Mouse (Mus musculus) kidney, embryonic 14.5 days (tissue): ENCODE data around the gene Plcd3. TPM values are rescaled to one million over a fixed set of nuclear protein-coding genes. Genes with fewer than 3 reads are reported as not detected.

Experiments
- ATAC-seq: fragments of 200-750 bp; cut with Nextera tagmentation; 2 replicates; pipeline ENCODE4 v1.8.0; 2017; ENCODE audit warnings: moderate number of reproducible peaks, mild to moderate bottlenecking, moderate TSS enrichment, moderate library complexity; ENCODE audit not compliant: low FRiP score, low TSS enrichment
- H3K27ac ChIP-seq: fragments of 300-500 bp; sonication (generic); 2 replicates; pipeline ENCODE4 v1.5.1; 2014; ENCODE audit warnings: low read depth, mild to moderate bottlenecking, low read length, moderate library complexity, mixed read lengths
- H3K27me3 ChIP-seq: fragments of 300-500 bp; sonication (generic); 2 replicates; pipeline ENCODE4 v1.6.1; 2014; ENCODE audit warnings: mild to moderate bottlenecking, low read length; ENCODE audit not compliant: control insufficient read depth, insufficient read depth
- H3K36me3 ChIP-seq: fragments of 300-500 bp; sonication (generic); 2 replicates; pipeline ENCODE4 v1.6.1; 2014; ENCODE audit warnings: low read length, mixed read lengths; ENCODE audit not compliant: control insufficient read depth, insufficient read depth
- H3K4me1 ChIP-seq: fragments of 300-500 bp; sonication (generic); 2 replicates; pipeline ENCODE4 v1.6.1; 2014; ENCODE audit warnings: low read length, mixed read lengths; ENCODE audit not compliant: control insufficient read depth, insufficient read depth
- H3K4me2 ChIP-seq: fragments of 300-500 bp; sonication (generic); replicated peaks from 2 replicates; pipeline ENCODE4 v1.6.1; 2014; ENCODE audit warnings: low read depth, mild to moderate bottlenecking, low read length
- H3K4me3 ChIP-seq: fragments of 300-500 bp; sonication (generic); 2 replicates; pipeline ENCODE4 v1.5.1; 2014; ENCODE audit warnings: mild to moderate bottlenecking, low read length
- H3K9ac ChIP-seq: fragments of 300-500 bp; sonication (generic); 2 replicates; pipeline ENCODE4 v1.6.1; 2014; ENCODE audit warnings: low read depth, mild to moderate bottlenecking, low read length, moderate library complexity
- H3K9me3 ChIP-seq: fragments of 300-500 bp; sonication (generic); 2 replicates; pipeline ENCODE4 v1.6.1; 2016; ENCODE audit warnings: low read length; ENCODE audit not compliant: control insufficient read depth
- WGBS: fragments of 180-500 bp; shearing (Covaris S2); extraction: QIAGEN DNeasy Blood & Tissue Kit; methylation state at CpG from one replicate; pipeline ENCODE4 v1.1.7; 2014; 5-methylcytosine and 5-hydroxymethylcytosine counted together
- polyA plus RNA-seq: library from polyadenylated mRNA; unstranded; fragments of >200 nt; fragmentation: Nextera tagmentation; extraction: Ambion mirVana; gene quantifications from 2 replicates; pipeline ENCODE4 v1.2.1, GENCODE M21; 2014

The Plcd3 gene
- polyA plus RNA-seq, 1 experiment from 2014 or later, result 3.2 TPM

DNA sequence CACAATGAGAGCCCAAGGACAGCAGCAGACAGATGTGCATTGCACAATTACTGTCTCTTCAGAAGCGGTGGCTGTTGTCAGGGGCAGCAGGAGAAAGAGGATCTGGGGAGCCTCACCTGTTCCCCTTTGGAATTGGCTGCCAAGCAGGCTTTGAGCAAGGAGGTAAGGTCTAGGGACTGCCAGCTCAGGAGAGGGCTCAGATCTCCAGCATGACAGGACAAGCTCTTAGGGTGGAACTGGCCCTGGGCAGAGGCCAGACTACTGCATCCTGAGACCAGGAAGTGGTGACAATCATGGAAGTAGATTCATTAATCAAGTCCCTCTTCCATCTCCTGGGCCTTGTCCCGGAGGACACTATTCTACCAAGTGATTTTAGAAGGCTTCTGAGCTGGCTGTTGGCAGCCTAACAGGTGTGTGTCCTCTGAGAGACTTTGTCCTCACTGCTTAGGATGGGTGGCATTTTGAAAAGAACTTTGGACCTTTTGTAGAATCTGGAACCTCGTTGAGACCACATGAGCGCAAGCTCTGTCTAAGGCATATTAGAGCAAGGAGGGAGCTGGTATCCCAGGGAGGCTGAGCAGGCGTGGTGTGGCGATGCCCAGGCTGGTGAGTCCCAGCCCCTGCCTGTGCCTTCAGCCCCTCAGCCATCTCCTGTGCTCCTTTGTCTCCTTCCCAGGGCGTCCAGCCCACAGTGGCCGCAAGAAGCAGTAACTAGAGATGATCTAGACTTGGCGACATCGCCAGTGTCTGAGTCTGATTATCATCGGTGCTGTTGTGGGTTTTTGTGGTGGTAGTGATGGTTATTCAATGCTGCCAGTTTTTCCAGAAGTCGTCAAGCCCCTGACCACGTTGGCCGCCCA lies 35.0 kb downstream of the Plcd3 start:
- H3K27ac ChIP-seq, result no peak overlapping the region
- no peaks in the 10 kb centered on the region for H3K27me3 ChIP-seq
- no peak overlapping the region for H3K9ac ChIP-seq
- H3K4me3 ChIP-seq, result no peak overlapping the region
- no peaks in the 10 kb centered on the region for H3K4me1 ChIP-seq
- H3K4me2 ChIP-seq, result no peak overlapping the region
- no peaks in the 10 kb centered on the region for H3K9me3 ChIP-seq
- no peak for ATAC-seq
- 95% methylated on average over 14 of the region's 14 CpGs for WGBS
- peaks cover 86% of the 10 kb centered on the region for H3K36me3 ChIP-seq

DNA sequence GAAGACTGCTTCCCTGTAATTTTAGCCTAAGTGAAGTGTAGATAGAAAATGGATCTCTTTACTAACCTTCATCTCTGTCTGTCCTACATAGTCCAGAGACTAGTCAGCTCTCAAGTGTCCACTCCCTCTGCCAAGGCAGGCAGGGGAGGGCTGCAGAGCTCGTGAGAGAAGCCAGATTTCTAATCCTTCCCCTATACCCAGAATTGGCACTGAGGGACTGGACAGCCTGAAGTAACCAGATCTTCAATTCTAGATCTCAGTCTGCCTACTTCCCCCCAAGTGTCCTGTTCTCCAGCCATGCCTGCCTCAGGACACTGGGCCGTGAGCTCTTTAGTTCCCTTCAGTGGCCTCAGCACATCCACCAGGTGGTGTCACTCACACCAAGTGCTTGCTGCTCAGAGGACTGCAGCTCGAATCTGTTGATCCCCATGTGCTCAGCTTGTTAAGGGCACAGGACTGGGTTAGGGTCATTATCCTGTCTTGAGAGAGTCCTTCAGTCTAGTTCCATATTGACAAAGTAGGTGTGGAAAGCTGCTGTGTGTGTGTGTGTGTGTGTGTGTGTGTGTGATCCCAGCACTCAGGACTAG lies 42.9 kb downstream of the Plcd3 start:
- 65% methylated on average over 3 of the region's 3 CpGs for WGBS
- Histone ChIP-seq H3K9ac (no peak overlapping the region), H3K9me3 (no peaks in the 10 kb centered on the region), H3K36me3 (peaks cover 80% of the 10 kb centered on the region), H3K27ac (no peak overlapping the region), H3K27me3 (no peaks in the 10 kb centered on the region), H3K4me1 (no peaks in the 10 kb centered on the region), H3K4me2 (no peak overlapping the region), H3K4me3 (no peak overlapping the region)
- ATAC-seq, result no peak

DNA sequence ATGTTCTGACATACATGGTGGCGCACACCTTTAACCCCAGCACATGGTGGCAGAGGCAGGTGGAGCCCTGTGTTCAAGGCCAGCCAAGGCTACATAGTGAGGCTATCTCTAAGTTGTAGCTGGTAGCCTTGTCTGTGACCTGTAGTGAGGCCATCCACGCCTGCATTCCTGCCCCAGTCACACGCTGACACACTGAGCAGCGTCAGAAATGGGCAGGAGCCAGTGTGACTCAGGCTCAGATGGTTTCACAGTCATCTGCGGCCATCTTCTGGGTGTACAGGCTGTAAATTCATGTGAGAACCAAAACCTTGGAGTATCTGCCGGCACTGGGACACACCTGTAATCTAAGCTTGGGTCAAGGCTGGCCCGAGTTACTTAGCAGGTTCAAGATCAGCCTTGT lies 44.8 kb downstream of the Plcd3 start:
- Histone ChIP-seq H3K4me2 (no peak overlapping the region), H3K36me3 (peaks cover 85% of the 10 kb centered on the region), H3K27me3 (no peaks in the 10 kb centered on the region), H3K4me3 (no peak overlapping the region), H3K9ac (no peak overlapping the region), H3K27ac (no peak overlapping the region), H3K9me3 (no peaks in the 10 kb centered on the region), H3K4me1 (no peaks in the 10 kb centered on the region)
- 91% methylated on average over 7 of the region's 7 CpGs for WGBS
- ATAC-seq, result no peak

DNA sequence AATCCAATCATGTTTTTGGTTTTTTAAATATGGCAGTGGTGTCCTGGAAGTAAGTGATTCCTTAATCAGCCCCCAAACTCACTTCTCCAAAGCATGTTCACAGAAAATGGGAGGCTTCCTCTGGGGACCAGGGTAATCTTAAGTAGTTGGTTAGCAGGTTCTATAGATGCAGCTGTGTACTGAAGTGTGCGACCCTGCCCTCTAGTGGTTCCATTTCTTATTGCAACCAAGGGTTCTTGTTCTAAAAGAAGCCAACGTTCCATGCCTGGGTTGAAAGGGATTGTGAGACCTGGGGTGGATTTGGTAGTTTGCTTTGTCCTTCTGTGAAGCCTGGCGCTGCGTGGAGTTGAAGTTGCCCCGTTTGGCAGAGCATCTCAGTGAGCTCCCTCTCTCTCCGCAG lies 46.7 kb downstream of the Plcd3 start:
- no peak for ATAC-seq
- no peak overlapping the region for H3K9ac ChIP-seq
- no peak overlapping the region for H3K27ac ChIP-seq
- WGBS, result 54% methylated on average over 6 of the region's 6 CpGs
- no peak overlapping the region for H3K4me2 ChIP-seq
- H3K27me3 ChIP-seq, result no peaks in the 10 kb centered on the region
- no peaks in the 10 kb centered on the region for H3K9me3 ChIP-seq
- peaks cover 82% of the 10 kb centered on the region for H3K36me3 ChIP-seq
- no peaks in the 10 kb centered on the region for H3K4me1 ChIP-seq
- no peak overlapping the region for H3K4me3 ChIP-seq

DNA sequence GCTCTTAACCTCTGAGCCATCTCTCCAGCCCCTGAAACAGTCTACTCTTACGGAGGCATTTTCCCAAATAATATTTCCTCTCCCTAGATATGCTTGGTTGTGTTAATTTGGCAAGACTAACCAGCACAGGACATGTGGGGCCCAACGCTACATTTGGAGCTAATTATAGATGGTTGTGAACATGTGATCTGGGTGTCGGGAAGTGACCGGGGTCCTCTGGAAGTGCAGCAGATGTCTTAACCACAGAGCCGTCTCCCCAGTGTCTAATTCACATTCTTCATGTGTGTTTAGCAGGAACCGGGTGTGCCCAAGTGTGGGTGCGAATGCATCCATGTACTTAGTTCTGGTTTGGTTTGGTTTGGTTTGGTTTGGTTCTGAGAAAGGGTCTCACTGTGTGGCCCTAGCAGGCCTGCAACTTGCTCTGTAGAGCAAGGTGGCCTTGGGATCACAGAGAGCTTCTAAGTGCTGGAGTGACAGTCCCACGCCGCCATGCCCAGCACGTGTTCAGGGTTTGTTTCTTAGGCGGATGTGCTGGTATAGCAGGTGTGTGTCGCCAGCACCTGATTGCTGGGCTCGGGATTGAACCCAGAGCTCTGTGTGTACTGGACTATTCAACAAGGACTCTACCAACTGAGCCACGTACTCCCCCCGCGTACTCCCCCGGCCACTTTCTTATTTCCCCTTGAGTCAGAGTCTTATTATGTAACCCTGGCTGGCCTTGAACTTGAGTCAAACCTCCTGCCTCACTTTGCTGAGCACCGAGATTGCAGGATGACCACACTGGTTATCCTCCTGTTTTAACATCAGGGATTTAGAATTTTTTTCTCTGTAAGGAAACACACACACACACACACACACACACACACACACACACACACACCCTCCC lies 48.0 kb downstream of the Plcd3 start:
- no peak for ATAC-seq
- no peaks in the 10 kb centered on the region for H3K27me3 ChIP-seq
- no peak overlapping the region for H3K4me3 ChIP-seq
- H3K27ac ChIP-seq, result no peak overlapping the region
- WGBS, result 91% methylated on average over 18 of the region's 18 CpGs
- H3K4me1 ChIP-seq, result no peaks in the 10 kb centered on the region
- no peak overlapping the region for H3K4me2 ChIP-seq
- no peak overlapping the region for H3K9ac ChIP-seq
- H3K36me3 ChIP-seq, result peaks cover 73% of the 10 kb centered on the region
- no peaks in the 10 kb centered on the region for H3K9me3 ChIP-seq

DNA sequence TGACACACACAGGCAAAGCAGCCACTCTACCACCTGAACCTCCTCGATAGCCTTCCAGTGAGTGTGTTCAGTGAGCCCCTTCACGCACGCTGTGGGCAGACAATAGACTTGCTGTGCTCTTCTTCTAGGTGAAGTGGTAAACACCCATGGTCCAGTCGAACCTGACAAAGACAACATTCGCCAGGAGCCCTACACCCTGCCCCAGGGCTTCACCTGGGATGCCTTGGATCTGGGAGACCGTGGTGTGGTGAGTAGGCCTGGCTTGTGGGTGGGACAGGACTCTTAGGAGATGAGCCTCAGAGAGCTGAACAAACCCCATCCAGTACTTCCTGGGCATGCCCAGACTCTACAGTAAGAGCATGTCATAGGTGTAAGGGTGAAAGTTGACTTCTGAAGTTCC lies 49.4 kb downstream of the Plcd3 start:
- H3K36me3 ChIP-seq, result peaks cover 65% of the 10 kb centered on the region

DNA sequence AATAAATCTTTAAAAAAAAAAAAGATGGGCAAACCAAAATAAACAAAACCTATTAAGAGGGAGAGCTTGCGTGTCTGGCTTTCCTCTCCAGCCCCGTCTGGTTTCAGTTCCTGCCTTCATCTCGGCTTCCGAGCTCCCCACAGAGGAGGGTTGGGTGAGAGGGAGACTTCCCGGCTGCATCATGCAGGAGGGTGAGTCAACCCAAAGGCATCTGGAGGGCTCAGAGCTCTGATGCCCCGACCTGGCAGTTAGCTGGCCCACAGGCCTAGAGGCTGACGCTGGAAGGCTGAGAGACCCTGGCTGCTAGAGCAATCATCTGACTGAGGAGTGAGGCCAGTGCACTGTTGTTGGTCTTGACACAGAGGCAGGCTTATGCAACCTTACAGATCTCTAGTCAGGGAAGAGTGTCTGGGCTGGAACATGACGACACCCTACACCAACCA lies 50.2 kb downstream of the Plcd3 start:
- WGBS, result 74% methylated on average over 8 of the region's 8 CpGs
- no peak overlapping the region for H3K4me2 ChIP-seq
- no peaks in the 10 kb centered on the region for H3K4me1 ChIP-seq
- no peaks in the 10 kb centered on the region for H3K9me3 ChIP-seq
- no peak overlapping the region for H3K9ac ChIP-seq
- no peak overlapping the region for H3K4me3 ChIP-seq
- no peaks in the 10 kb centered on the region for H3K27me3 ChIP-seq
- H3K27ac ChIP-seq, result no peak overlapping the region
- peaks cover 65% of the 10 kb centered on the region for H3K36me3 ChIP-seq
- no peak for ATAC-seq

More for the DNA sequence above, 49.4 kb downstream of the Plcd3 start:
- H3K4me2 ChIP-seq, result no peak overlapping the region
- H3K9ac ChIP-seq, result no peak overlapping the region
- H3K27me3 ChIP-seq, result no peaks in the 10 kb centered on the region
- H3K9me3 ChIP-seq, result no peaks in the 10 kb centered on the region
- ATAC-seq, result no peak
- WGBS, result 93% methylated on average over 6 of the region's 6 CpGs
- H3K4me3 ChIP-seq, result no peak overlapping the region
- no peak overlapping the region for H3K27ac ChIP-seq
- H3K4me1 ChIP-seq, result no peaks in the 10 kb centered on the region

DNA sequence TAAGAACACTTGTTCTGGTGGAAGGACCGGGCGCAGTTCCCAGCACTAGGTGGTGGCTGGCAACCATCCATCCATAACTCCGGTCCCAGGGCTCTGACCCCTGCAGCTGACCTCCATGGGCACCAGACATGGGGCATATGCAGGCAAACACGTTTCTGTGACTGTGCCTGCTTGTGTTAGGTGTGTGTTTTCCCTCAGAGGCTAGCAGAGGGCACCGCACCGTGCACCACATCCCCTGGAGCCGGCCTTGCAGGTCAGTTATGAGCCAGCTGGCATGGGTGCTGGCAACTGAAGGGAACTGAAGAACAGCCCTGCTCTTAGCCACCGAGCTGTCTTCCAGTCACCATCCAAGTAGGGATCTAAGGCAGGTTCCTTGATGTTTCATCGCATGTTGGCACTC lies 51.3 kb downstream of the Plcd3 start:
- no peak for ATAC-seq

More for the DNA sequence above, 51.3 kb downstream of the Plcd3 start:
- no peak overlapping the region for H3K4me3 ChIP-seq
- H3K27ac ChIP-seq, result no peak overlapping the region
- no peaks in the 10 kb centered on the region for H3K27me3 ChIP-seq
- no peaks in the 10 kb centered on the region for H3K4me1 ChIP-seq
- no peaks in the 10 kb centered on the region for H3K9me3 ChIP-seq
- no peak overlapping the region for H3K4me2 ChIP-seq
- peaks cover 65% of the 10 kb centered on the region for H3K36me3 ChIP-seq
- 91% methylated on average over 9 of the region's 9 CpGs for WGBS
- no peak overlapping the region for H3K9ac ChIP-seq
